Mouse (Mus musculus) ES-Bruce4 (cell line): ENCODE results near the gene Elavl3. TPM values are rescaled to one million over a fixed set of nuclear protein-coding genes. Genes with fewer than 3 reads are reported as not detected.
A peak's percentile ranks its signal among the peaks of the same experiment; 100 is the strongest.

Experiments
- H3K27ac ChIP-seq: 2 replicates; pipeline ENCODE4 v1.5.1; 2012; ENCODE audit warnings: low read length, inconsistent platforms; ENCODE audit not compliant: insufficient read depth
- H3K27me3 ChIP-seq: 2 replicates; pipeline ENCODE4 v1.6.1; 2012; ENCODE audit warnings: mild to moderate bottlenecking, low read length, inconsistent platforms; ENCODE audit not compliant: control insufficient read depth, poor library complexity, insufficient read depth, severe bottlenecking
- H3K36me3 ChIP-seq: 2 replicates; pipeline ENCODE4 v1.6.1; 2012; ENCODE audit warnings: inconsistent platforms, mild to moderate bottlenecking, low read length, moderate library complexity; ENCODE audit not compliant: control insufficient read depth, poor library complexity, insufficient read depth, severe bottlenecking
- H3K4me1 ChIP-seq: one replicate; pipeline ENCODE4 v1.8.1; 2011; ENCODE audit warnings: low read length; ENCODE audit not compliant: control insufficient read depth, insufficient read depth
- H3K4me3 ChIP-seq: 2 replicates; pipeline ENCODE4 v1.5.1; 2011; ENCODE audit warnings: low read depth, mild to moderate bottlenecking, low read length
- H3K9ac ChIP-seq: 2 replicates; pipeline ENCODE4 v1.6.1; 2012; ENCODE audit warnings: low read depth, mild to moderate bottlenecking, inconsistent platforms; ENCODE audit not compliant: poor library complexity, severe bottlenecking
- H3K9me3 ChIP-seq: replicated peaks from 2 replicates; pipeline ENCODE4 v1.6.1; 2012; ENCODE audit warnings: mild to moderate bottlenecking, low read length, inconsistent platforms; ENCODE audit not compliant: control insufficient read depth, poor library complexity, insufficient read depth, severe bottlenecking
- CTCF ChIP-seq: IDR thresholded peaks from one replicate; pipeline ENCODE4 v1.8.1; 2011; ENCODE audit warnings: low read depth, low read length
- EP300 ChIP-seq: IDR thresholded peaks from 2 replicates; pipeline ENCODE4 v1.6.1; 2011; ENCODE audit warnings: low read depth, low read length; ENCODE audit not compliant: insufficient read depth
- POLR2A ChIP-seq: IDR thresholded peaks from one replicate; pipeline ENCODE4 v1.8.1; 2011; ENCODE audit warnings: low read length; ENCODE audit not compliant: insufficient read depth
- polyA plus RNA-seq: library from polyadenylated mRNA; stranded (reverse); fragments of >200 nt; gene quantifications from 2 replicates; pipeline ENCODE4 v1.2.4, GENCODE M21; 2011; ENCODE audit warnings: low read depth; ENCODE audit not compliant: missing spikeins, insufficient read depth, insufficient read length

The Elavl3 gene
- polyA plus RNA-seq, 1 experiment, result 10.6 TPM

- H3K9ac ChIP-seq, result no peak overlapping the region
- no peak overlapping the region for H3K27ac ChIP-seq
- no peaks in the 10 kb centered on the region for H3K9me3 ChIP-seq
- no peaks in the 10 kb centered on the region for H3K36me3 ChIP-seq
- no peak for TF ChIP-seq POLR2A
- no peak for TF ChIP-seq EP300
- TF ChIP-seq CTCF, result no peak
- no peak overlapping the region for H3K4me3 ChIP-seq
- no peaks in the 10 kb centered on the region for H3K27me3 ChIP-seq
- H3K4me1 ChIP-seq, result no peaks in the 10 kb centered on the region
Measured at GRCm38 (mm10) chr9:21996178-21996867, 55.5 kb downstream of the Elavl3 start.

GRCm38 (mm10) chr9:21992227-21992626 is 59.6 kb downstream of the Elavl3 start:
- H3K27ac ChIP-seq, result no peak overlapping the region
- H3K36me3 ChIP-seq, result no peaks in the 10 kb centered on the region
- no peak overlapping the region for H3K4me3 ChIP-seq
- peaks cover 8% of the 10 kb centered on the region for H3K27me3 ChIP-seq
- no peak overlapping the region for H3K9ac ChIP-seq
- no peak for TF ChIP-seq CTCF
- TF ChIP-seq POLR2A, result no peak
- TF ChIP-seq EP300, result no peak
- H3K9me3 ChIP-seq, result no peaks in the 10 kb centered on the region
- H3K4me1 ChIP-seq, result peaks cover 3% of the 10 kb centered on the region

GRCm38 (mm10) chr9:21989230-21990110 is 62.4 kb downstream of the Elavl3 start, which contains the start of gene Rgl3:
TSS of gene Rgl3 (minus strand) at chr9:21989446.
- H3K27ac ChIP-seq, result no peak within 1 kb of the TSS
- H3K9me3 ChIP-seq, result no peaks in the 10 kb centered on the region
- peak within 1 kb of the TSS; percentile 24; the same call in 1 of the 2 replicates for H3K9ac ChIP-seq
- peak within 1 kb of the TSS; percentile 65 for H3K4me3 ChIP-seq
- H3K27me3 ChIP-seq, result peaks cover 10% of the 10 kb centered on the region
- H3K36me3 ChIP-seq, result no peaks in the 10 kb centered on the region
- peaks cover 3% of the 10 kb centered on the region for H3K4me1 ChIP-seq
- no peak for TF ChIP-seq EP300
- no peak for TF ChIP-seq CTCF
- TF ChIP-seq POLR2A, result no peak

GRCm38 (mm10) chr9:21988421-21989101 is 63.3 kb downstream of the Elavl3 start:
- Histone ChIP-seq H3K4me1 (peaks cover 3% of the 10 kb centered on the region), H3K9me3 (no peaks in the 10 kb centered on the region), H3K27me3 (peaks cover 10% of the 10 kb centered on the region), H3K27ac (no peak overlapping the region), H3K36me3 (no peaks in the 10 kb centered on the region), H3K4me3 (peak overlapping the region; percentile 65), H3K9ac (peak overlapping the region; percentile 24; the same call in 1 of the 2 replicates)
- TF ChIP-seq EP300 (peak; percentile 77; the same call in 1 of the 2 replicates), POLR2A (no peak), CTCF (peak; percentile 19)

- H3K9me3 ChIP-seq, result no peaks in the 10 kb centered on the region
- peak overlapping the region; percentile 65 for H3K4me3 ChIP-seq
- peaks cover 10% of the 10 kb centered on the region for H3K27me3 ChIP-seq
- peak overlapping the region; percentile 24; the same call in 1 of the 2 replicates for H3K9ac ChIP-seq
- H3K4me1 ChIP-seq, result peaks cover 3% of the 10 kb centered on the region
- H3K27ac ChIP-seq, result no peak overlapping the region
- H3K36me3 ChIP-seq, result no peaks in the 10 kb centered on the region
- no peak for TF ChIP-seq CTCF
- TF ChIP-seq EP300, result 0 out of 2 replicates have a peak, but pooled peaks have one; percentile 10
Measured at GRCm38 (mm10) chr9:21987592-21988342, 64.1 kb downstream of the Elavl3 start.
